Mouse (Mus musculus): Measurements from ENCODE around the gene Nfkb1. TPM values are rescaled to one million over a fixed set of nuclear protein-coding genes. Genes with fewer than 3 reads are reported as not detected.

The Nfkb1 gene
- polyA plus RNA-seq, 1 experiment from 2014 or later = 16.0 TPM

GRCm38 (mm10) chr3:135722104-135722503, 30.8 kb upstream of the Nfkb1 start:
- Histone ChIP-seq H3K27me3 (no peaks in the 10 kb centered on the region), H3K4me1 (no peaks in the 10 kb centered on the region), H3K4me2 (replicated peaks) (no peak overlapping the region), H3K36me3 (no peaks in the 10 kb centered on the region), H3K4me3 (no peak overlapping the region), H3K9ac (no peak overlapping the region), H3K9me3 (no peaks in the 10 kb centered on the region), H3K27ac (no peak overlapping the region)
- ATAC-seq (ENCODE audit: low FRiP score, low read depth) = no peak
- 86% methylated on average over 2 of the region's 2 CpGs for WGBS

- Histone ChIP-seq H3K36me3 (no peaks in the 10 kb centered on the region), H3K27ac (no peak overlapping the region), H3K4me2 (replicated peaks) (no peak overlapping the region), H3K9ac (no peak overlapping the region), H3K4me3 (no peak overlapping the region), H3K9me3 (no peaks in the 10 kb centered on the region), H3K27me3 (no peaks in the 10 kb centered on the region), H3K4me1 (no peaks in the 10 kb centered on the region)
- 92% methylated on average over 3 of the region's 3 CpGs for WGBS
- ATAC-seq (ENCODE audit: low FRiP score, low read depth) = no peak
These were observed 28.6 kb upstream of the Nfkb1 start for GRCm38 (mm10) chr3:135719969-135720368.

- WGBS = 78% methylated on average over 6 of the region's 6 CpGs
- no peak for ATAC-seq (ENCODE audit: low FRiP score, low read depth)
- Histone ChIP-seq H3K27me3 (no peaks in the 10 kb centered on the region), H3K9ac (no peak overlapping the region), H3K27ac (no peak overlapping the region), H3K36me3 (no peaks in the 10 kb centered on the region), H3K4me1 (no peaks in the 10 kb centered on the region), H3K4me2 (replicated peaks) (no peak overlapping the region), H3K4me3 (no peak overlapping the region), H3K9me3 (no peaks in the 10 kb centered on the region)
These were observed 27.8 kb upstream of the Nfkb1 start for GRCm38 (mm10) chr3:135719179-135719532.

DNA sequence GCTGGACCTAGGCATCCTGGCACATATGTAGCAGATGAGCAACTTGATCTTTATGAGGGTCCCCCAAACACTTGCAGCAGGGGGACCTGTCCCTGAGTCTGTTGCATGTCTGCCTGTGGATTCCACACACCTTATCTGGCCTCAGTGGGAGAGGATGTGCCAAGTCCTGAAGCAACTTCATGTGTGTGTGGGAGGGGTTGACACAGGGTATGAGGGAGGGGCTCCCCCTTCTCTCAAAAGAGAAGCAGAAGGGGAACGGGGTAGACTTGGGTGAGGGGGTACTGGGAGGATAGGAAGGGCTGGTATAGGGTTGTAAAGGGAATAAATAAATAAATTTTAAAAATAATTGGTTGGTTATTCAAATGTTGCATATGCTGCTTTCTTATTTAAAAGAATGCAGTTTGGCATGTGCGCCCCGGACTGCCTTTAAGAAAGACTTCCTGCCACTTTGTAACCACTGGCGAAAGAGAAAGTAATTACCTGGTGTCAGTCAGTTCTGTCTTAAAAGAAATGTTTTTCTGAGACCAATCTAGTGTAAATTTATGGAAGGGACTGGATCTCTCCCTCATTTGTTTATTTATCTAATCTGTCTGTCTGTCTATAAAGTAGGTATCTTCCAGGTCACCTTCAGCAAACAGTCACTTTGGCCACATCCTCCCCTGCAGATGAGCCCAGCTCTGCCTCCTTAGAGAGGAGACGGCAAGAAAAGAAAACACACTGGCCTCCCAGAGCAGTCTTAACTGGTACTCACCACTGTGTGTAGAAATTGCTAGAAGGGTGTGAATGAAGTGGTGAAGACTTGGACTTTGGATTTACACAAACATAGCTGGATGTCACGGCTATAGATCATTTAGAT, 27.2 kb upstream of the Nfkb1 start:
- Histone ChIP-seq H3K4me2 (replicated peaks) (no peak overlapping the region), H3K4me3 (no peak overlapping the region), H3K9ac (no peak overlapping the region), H3K27ac (no peak overlapping the region), H3K36me3 (no peaks in the 10 kb centered on the region), H3K4me1 (no peaks in the 10 kb centered on the region), H3K9me3 (no peaks in the 10 kb centered on the region), H3K27me3 (no peaks in the 10 kb centered on the region)
- WGBS = 69% methylated on average over 6 of the region's 6 CpGs
- ATAC-seq (ENCODE audit: low FRiP score, low read depth) = no peak

- no peak for ATAC-seq (ENCODE audit: low FRiP score, low read depth)
- Histone ChIP-seq H3K36me3 (no peaks in the 10 kb centered on the region), H3K27me3 (no peaks in the 10 kb centered on the region), H3K27ac (no peak overlapping the region), H3K4me3 (no peak overlapping the region), H3K9me3 (no peaks in the 10 kb centered on the region), H3K4me2 (replicated peaks) (no peak overlapping the region), H3K9ac (no peak overlapping the region), H3K4me1 (no peaks in the 10 kb centered on the region)
- 36% methylated on average over 4 of the region's 4 CpGs for WGBS
These were observed 21.9 kb upstream of the Nfkb1 start for GRCm38 (mm10) chr3:135713016-135713950.

DNA sequence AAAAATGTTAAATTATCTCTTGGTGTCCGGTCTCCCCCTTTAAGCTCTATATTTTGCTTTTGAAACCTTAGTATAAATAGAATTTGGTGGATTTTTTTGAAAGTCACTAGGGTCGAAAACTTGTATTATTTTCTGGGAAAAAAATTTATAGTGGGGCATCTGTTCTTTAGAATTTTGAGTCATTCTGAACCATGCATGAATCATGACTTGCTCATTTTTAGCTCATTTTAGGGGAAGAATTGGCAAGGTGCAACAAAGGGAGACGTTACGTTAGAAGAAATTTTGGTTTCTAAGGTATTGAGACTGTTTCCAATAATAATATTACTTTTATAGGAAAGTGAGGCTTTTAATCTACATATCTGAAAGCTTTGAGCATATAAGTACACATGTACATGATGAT, 20.3 kb upstream of the Nfkb1 start:
- Histone ChIP-seq H3K4me3 (no peak overlapping the region), H3K9ac (no peak overlapping the region), H3K9me3 (no peaks in the 10 kb centered on the region), H3K27me3 (no peaks in the 10 kb centered on the region), H3K27ac (no peak overlapping the region), H3K4me2 (replicated peaks) (no peak overlapping the region), H3K36me3 (no peaks in the 10 kb centered on the region), H3K4me1 (no peaks in the 10 kb centered on the region)
- ATAC-seq (ENCODE audit: low FRiP score, low read depth) = no peak
- WGBS = 81% methylated on average over 4 of the region's 4 CpGs

GRCm38 (mm10) chr3:135711040-135711570, 19.8 kb upstream of the Nfkb1 start:
- 90% methylated on average over 9 of the region's 9 CpGs for WGBS
- no peaks in the 10 kb centered on the region for H3K9me3 ChIP-seq
- no peak for ATAC-seq (ENCODE audit: low FRiP score, low read depth)
- H3K36me3 ChIP-seq = no peaks in the 10 kb centered on the region
- H3K27ac ChIP-seq = no peak overlapping the region
- H3K4me3 ChIP-seq = no peak overlapping the region
- no peak overlapping the region for H3K9ac ChIP-seq
- no peak overlapping the region for H3K4me2 ChIP-seq (replicated peaks)
- no peaks in the 10 kb centered on the region for H3K27me3 ChIP-seq
- no peaks in the 10 kb centered on the region for H3K4me1 ChIP-seq

- Histone ChIP-seq H3K4me3 (no peak overlapping the region), H3K4me2 (replicated peaks) (no peak overlapping the region), H3K36me3 (no peaks in the 10 kb centered on the region), H3K9me3 (no peaks in the 10 kb centered on the region), H3K4me1 (peaks cover 17% of the 10 kb centered on the region), H3K27me3 (0 out of 2 replicates have a peak, but pooled peaks cover 4% of the 10 kb centered on the region), H3K27ac (no peak overlapping the region), H3K9ac (no peak overlapping the region)
- no peak for ATAC-seq (ENCODE audit: low FRiP score, low read depth)
- WGBS = 56% methylated on average over 2 of the region's 2 CpGs
These were observed 12.0 kb upstream of the Nfkb1 start for GRCm38 (mm10) chr3:135703307-135703706.

- Histone ChIP-seq H3K36me3 (no peaks in the 10 kb centered on the region), H3K27ac (no peak overlapping the region), H3K27me3 (0 out of 2 replicates have a peak, but pooled peaks cover 4% of the 10 kb centered on the region), H3K4me3 (no peak overlapping the region), H3K9me3 (no peaks in the 10 kb centered on the region), H3K4me2 (replicated peaks) (no peak overlapping the region), H3K4me1 (peaks cover 17% of the 10 kb centered on the region), H3K9ac (no peak overlapping the region)
- WGBS = 89% methylated on average over 5 of the region's 5 CpGs
- ATAC-seq (ENCODE audit: low FRiP score, low read depth) = no peak
These were observed 11.3 kb upstream of the Nfkb1 start for GRCm38 (mm10) chr3:135702658-135703057.

DNA sequence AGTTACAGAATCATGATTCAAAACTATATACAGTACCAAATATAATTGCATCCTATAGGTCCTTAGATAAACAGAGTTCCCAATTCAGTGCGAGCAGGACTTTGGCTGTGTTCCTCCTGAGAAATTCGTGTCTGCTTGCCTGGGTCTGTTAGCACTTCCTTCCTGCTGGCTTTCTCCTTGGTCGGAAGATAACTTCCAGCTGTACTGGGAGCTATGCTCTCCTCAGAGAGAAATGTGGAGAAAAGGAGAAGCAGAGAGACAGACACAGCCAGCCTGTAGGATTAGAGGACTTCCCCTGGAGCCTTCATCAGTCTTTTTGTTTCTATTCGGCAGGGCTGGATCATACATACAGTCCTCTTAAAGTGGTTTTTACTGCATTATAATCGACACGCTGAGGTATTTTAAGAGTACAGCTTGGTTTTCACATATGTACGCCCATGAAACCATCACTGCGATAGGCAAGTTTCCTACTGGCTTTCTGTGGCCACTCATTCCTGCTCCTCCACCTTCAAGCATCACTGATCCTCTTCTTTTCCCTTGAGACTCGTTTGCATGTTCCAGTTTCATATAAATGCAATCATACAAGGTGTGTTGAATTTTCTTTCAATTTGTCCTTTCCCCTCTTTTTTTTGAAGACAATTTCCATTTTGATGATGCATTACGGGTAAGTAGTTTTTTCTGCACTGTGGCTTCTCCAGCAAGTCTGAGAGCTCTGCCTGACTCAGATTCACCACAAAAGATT, 8.3 kb upstream of the Nfkb1 start:
- H3K9me3 ChIP-seq = no peaks in the 10 kb centered on the region
- 38% methylated on average over 10 of the region's 10 CpGs for WGBS
- no peak for ATAC-seq (ENCODE audit: low FRiP score, low read depth)
- H3K27ac ChIP-seq = no peak overlapping the region
- H3K27me3 ChIP-seq = peaks cover 9% of the 10 kb centered on the region
- H3K4me2 ChIP-seq (replicated peaks) = peak overlapping the region; percentile 38
- no peak overlapping the region for H3K9ac ChIP-seq
- H3K4me1 ChIP-seq = peaks cover 25% of the 10 kb centered on the region
- no peaks in the 10 kb centered on the region for H3K36me3 ChIP-seq
- H3K4me3 ChIP-seq = no peak overlapping the region

DNA sequence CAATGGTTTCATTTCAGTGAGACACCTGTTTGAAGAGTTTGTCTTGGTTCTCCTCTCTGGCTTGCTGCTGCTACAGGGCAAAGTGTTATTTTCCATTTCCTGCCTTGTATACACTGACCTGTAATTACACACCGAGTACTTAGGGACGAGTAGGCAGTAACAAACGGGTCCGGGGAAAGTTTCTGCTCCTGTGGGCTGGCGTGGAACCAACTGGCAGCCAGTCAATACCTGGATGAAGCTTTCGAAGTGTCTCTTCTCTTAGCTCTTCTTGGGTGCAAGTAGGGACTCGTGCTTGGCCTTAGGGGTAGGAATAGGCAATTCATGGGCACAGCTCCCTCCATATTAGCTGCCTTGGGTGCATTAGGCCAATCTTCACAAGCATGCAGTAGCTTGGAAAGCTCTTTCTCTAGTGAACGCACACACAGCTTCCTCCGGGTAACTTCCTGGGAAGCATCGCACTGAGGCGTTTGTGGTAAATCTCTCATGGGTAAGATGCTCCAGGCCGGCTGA, 7.2 kb upstream of the Nfkb1 start:
- peaks cover 25% of the 10 kb centered on the region for H3K4me1 ChIP-seq
- peaks cover 12% of the 10 kb centered on the region for H3K27me3 ChIP-seq
- H3K4me2 ChIP-seq (replicated peaks) = 0 out of 2 replicates have a peak overlapping the region, but pooled peaks have one; percentile 1
- H3K36me3 ChIP-seq = no peaks in the 10 kb centered on the region
- no peaks in the 10 kb centered on the region for H3K9me3 ChIP-seq
- no peak for ATAC-seq (ENCODE audit: low FRiP score, low read depth)
- H3K9ac ChIP-seq = no peak overlapping the region
- 39% methylated on average over 12 of the region's 12 CpGs for WGBS
- H3K4me3 ChIP-seq = no peak overlapping the region
- no peak overlapping the region for H3K27ac ChIP-seq
